Mouse (Mus musculus) heart, embryonic 15.5 days (tissue): ENCODE data around the gene Kcnj4. TPM values are rescaled to one million over a fixed set of nuclear protein-coding genes. Genes with fewer than 3 reads are reported as not detected.

Source experiments
- ATAC-seq: fragments of 200-750 bp; cut with Nextera tagmentation; replicated peaks from 2 replicates; pipeline ENCODE4 v1.8.0; 2017; ENCODE audit warnings: low read depth, moderate TSS enrichment; ENCODE audit not compliant: insufficient number of reproducible peaks, insufficient read depth, low FRiP score
- H3K27ac ChIP-seq: fragments of 300-500 bp; sonication (generic); 2 replicates; pipeline ENCODE4 v1.5.1; 2015; ENCODE audit warnings: mild to moderate bottlenecking, inconsistent platforms
- H3K27me3 ChIP-seq: fragments of 300-500 bp; sonication (generic); 2 replicates; pipeline ENCODE4 v1.6.1; 2015; ENCODE audit warnings: inconsistent platforms
- H3K36me3 ChIP-seq: fragments of 300-500 bp; sonication (generic); 2 replicates; pipeline ENCODE4 v1.6.1; 2015; ENCODE audit warnings: mild to moderate bottlenecking, inconsistent platforms
- H3K4me1 ChIP-seq: fragments of 300-500 bp; sonication (generic); replicated peaks from 2 replicates; pipeline ENCODE4 v1.6.1; 2015; ENCODE audit warnings: inconsistent platforms
- H3K4me2 ChIP-seq: fragments of 300-500 bp; sonication (generic); 2 replicates; pipeline ENCODE4 v1.6.1; 2015; ENCODE audit warnings: inconsistent platforms, mild to moderate bottlenecking, moderate library complexity
- H3K4me3 ChIP-seq: fragments of 300-500 bp; sonication (generic); 2 replicates; pipeline ENCODE4 v1.5.1; 2015; ENCODE audit warnings: mild to moderate bottlenecking, inconsistent platforms
- H3K9ac ChIP-seq: fragments of 300-500 bp; sonication (generic); 2 replicates; pipeline ENCODE4 v1.6.1; 2015; ENCODE audit warnings: mild to moderate bottlenecking, inconsistent platforms
- H3K9me3 ChIP-seq: fragments of 300-500 bp; sonication (generic); replicated peaks from 2 replicates; pipeline ENCODE4 v1.6.1; 2016; ENCODE audit warnings: inconsistent platforms
- WGBS: fragments of 180-500 bp; shearing (Covaris S2); methylation state at CpG from one replicate; pipeline ENCODE4 v1.1.7; 2015; ENCODE audit warnings: mixed read lengths; 5-methylcytosine and 5-hydroxymethylcytosine counted together
- polyA plus RNA-seq: library from polyadenylated mRNA; unstranded; fragments of >200 nt; fragmentation: Nextera tagmentation; extraction: Ambion mirVana; gene quantifications from 2 replicates; pipeline ENCODE4 v1.2.1, GENCODE M21; 2015

The Kcnj4 gene
- polyA plus RNA-seq, 1 experiment from 2014 or later: 0.34 TPM

DNA sequence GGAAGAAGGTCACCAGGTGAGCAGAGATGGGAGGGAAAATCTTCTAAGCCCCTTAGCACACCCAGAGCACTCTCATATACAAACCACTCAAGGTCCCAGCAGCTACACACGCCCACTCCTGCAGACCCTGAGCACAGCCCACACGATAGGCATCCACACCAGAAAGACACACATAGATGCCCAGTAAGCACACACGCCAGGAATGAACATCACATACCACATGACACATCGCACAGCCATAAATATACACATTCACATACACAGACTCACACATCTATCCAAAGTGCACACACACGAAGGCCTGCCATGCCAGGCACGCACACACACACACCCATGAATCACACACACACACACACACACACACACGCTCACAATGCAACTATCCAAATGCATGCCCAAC lies 5.4 kb upstream of the Kcnj4 start:
- H3K9me3 ChIP-seq: no peaks in the 10 kb centered on the region
- no peaks in the 10 kb centered on the region for H3K36me3 ChIP-seq
- H3K4me1 ChIP-seq: peaks cover 35% of the 10 kb centered on the region
- 74% methylated on average over 7 of the region's 7 CpGs for WGBS
- no peak overlapping the region for H3K4me3 ChIP-seq
- H3K27ac ChIP-seq: no peak overlapping the region
- no peak for ATAC-seq
- no peak overlapping the region for H3K4me2 ChIP-seq
- H3K9ac ChIP-seq: no peak overlapping the region
- H3K27me3 ChIP-seq: peaks cover 84% of the 10 kb centered on the region

DNA sequence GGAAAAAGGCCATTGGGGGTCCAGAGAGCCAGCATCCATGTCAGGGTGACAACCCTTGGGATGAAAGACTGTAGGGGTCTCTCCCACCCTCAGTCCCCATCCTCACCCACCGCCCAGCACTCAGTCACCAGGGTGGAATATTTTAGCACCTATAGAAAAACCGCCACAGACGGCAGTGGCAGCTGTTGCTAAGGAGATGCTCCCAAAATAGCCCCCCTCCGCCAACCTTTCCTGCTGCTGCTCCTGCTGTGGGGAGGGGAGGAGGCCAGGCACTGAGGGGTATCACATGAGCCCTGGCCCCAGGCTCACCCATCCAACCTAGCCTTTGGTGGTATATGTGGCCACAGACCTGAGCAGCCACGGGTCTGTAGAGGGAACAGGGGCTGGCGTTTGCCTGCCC lies 5.0 kb upstream of the Kcnj4 start:
- no peaks in the 10 kb centered on the region for H3K9me3 ChIP-seq
- WGBS: 18% methylated on average over 6 of the region's 6 CpGs
- H3K9ac ChIP-seq: no peak overlapping the region
- H3K4me1 ChIP-seq: peaks cover 39% of the 10 kb centered on the region
- ATAC-seq: no peak
- H3K27ac ChIP-seq: no peak overlapping the region
- H3K27me3 ChIP-seq: peaks cover 87% of the 10 kb centered on the region
- no peak overlapping the region for H3K4me2 ChIP-seq
- H3K36me3 ChIP-seq: no peaks in the 10 kb centered on the region
- no peak overlapping the region for H3K4me3 ChIP-seq

DNA sequence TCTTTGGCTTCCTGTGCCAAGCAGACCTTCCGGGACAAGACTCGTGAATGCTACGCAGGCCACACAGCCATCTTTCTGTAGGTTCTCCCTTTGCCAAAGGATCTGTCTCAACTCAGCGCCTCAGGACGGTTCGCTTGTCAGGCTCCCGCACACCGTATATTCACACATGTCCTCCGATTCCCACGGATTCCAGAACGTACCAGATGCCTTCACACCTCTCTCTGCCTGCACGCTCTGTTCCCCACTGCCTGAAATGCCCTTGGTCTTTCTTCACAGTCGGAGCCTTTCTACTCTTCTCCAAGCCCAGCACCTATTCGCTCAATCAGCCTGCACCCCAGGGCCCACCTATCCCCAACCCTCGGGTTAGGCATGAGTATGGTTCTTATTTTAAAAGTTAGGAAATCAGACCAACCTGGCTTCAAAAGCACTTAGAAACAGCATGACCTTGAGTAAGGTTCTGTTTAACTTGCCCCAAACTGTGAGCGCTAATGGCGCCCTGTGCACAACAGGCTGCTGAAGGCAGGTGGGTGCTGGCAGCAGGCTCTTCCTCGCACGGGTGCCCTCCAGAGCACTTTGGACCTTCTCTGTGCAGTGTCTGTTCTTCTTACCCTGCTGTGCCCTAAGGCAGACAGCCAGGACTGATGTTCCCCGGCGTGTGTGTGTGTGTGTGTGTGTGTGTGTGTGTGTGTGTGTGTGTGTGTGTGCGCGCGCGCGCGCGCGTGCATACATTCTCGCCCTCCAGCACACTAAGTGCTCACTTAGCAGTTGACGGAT lies 2.2 kb upstream of the Kcnj4 start:
- H3K9ac ChIP-seq: no peak overlapping the region
- WGBS: 49% methylated on average over 31 of the region's 31 CpGs
- no peak overlapping the region for H3K27ac ChIP-seq
- no peak overlapping the region for H3K4me3 ChIP-seq
- peaks cover 52% of the 10 kb centered on the region for H3K4me1 ChIP-seq
- ATAC-seq: no peak
- no peaks in the 10 kb centered on the region for H3K36me3 ChIP-seq
- no peaks in the 10 kb centered on the region for H3K9me3 ChIP-seq
- H3K4me2 ChIP-seq: no peak overlapping the region
- peaks cover 90% of the 10 kb centered on the region for H3K27me3 ChIP-seq

DNA sequence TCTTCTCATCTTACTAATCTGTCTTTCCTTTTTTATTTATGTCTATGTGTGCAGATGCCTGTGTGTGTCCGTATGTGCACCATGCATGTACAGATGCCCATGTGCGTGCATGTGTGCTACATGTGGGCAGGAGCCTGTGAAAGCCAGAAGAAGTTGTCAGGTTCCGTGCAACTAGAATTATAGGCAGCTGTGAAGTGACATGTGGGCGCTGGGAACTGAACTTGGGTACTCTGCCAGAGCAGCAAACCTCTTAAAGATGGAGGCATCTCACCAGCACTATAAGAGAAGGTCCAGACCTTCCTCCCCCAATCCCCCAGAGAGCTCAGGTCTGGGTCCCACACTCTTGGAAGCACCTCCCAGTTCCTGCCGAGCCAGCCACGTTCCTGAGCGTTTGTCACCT lies 1.4 kb upstream of the Kcnj4 start:
- no peaks in the 10 kb centered on the region for H3K36me3 ChIP-seq
- peak overlapping the region; percentile 63; the same call in 1 of the 2 replicates for H3K4me3 ChIP-seq
- 38% methylated on average over 7 of the region's 7 CpGs for WGBS
- peaks cover 45% of the 10 kb centered on the region for H3K4me1 ChIP-seq
- H3K27ac ChIP-seq: no peak overlapping the region
- H3K27me3 ChIP-seq: peaks cover 93% of the 10 kb centered on the region
- ATAC-seq: no peak
- H3K9ac ChIP-seq: no peak overlapping the region
- H3K9me3 ChIP-seq: no peaks in the 10 kb centered on the region
- 0 out of 2 replicates have a peak overlapping the region, but pooled peaks have one; percentile 96 for H3K4me2 ChIP-seq

DNA sequence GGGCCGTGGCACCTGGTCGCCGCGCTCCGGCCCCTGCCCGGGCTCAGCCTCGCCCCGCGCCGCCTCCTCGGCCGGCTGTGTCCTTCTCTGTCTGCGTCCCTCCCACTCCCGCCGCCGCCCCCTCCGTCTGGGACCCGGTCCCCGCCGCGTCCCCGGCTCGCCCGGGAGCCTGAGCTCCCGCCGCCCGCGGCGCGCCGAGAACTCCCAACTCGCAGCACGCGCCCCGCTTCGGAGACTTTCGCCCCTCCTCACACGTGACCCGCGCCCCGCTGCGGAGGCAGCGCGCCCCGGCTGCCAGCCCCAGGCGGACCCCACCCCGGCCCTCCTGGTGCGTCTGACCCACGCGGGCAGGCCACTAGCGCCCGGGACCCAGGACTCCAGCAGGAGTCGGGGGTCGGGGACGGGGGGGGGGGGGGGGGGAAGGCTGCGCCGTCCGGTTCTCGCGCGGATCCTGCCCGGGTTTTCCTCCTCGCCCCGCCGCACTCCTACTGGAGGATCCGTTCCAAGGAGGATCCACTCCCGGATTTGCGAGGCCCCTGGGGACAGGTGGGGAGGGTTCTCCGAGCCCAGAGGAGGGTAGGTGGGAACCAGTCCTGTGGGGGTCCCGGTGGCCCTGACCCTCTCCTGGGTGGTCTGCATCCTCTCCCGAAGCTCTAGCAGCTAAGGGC lies 709 bp upstream of the Kcnj4 start:
- Histone ChIP-seq H3K9ac (peak overlapping the region; percentile 67), H3K9me3 (no peaks in the 10 kb centered on the region), H3K27me3 (peaks cover 91% of the 10 kb centered on the region), H3K36me3 (no peaks in the 10 kb centered on the region), H3K27ac (no peak overlapping the region), H3K4me2 (peak overlapping the region; percentile 96), H3K4me1 (peaks cover 43% of the 10 kb centered on the region), H3K4me3 (peak overlapping the region; percentile 63)
- WGBS: 0% methylated on average over 31 of the region's 71 CpGs
- peak; percentile 16; the same call in 1 of the 2 replicates for ATAC-seq

DNA sequence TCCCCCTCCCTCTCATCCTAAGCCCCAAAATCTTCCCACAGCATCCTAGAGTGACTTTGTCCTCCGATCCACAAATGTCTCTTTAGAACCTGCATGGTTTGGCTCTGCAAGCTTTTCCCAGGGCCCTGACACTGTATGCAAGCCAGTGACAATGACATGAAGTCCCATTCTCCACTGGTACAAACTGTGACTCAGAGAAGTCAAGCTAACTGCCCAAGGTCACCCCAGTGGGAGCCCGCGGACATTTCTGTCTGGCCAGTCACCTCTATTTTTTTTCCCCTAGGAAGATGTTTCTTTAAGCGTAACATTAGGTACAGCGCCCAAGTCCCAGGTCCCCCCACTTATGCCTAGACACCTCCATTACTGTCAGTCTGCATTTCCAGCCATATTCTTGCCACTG lies 1.6 kb downstream of the Kcnj4 start:
- Histone ChIP-seq H3K9ac (no peak overlapping the region), H3K36me3 (no peaks in the 10 kb centered on the region), H3K4me1 (peaks cover 49% of the 10 kb centered on the region), H3K4me3 (no peak overlapping the region), H3K9me3 (no peaks in the 10 kb centered on the region), H3K27ac (no peak overlapping the region), H3K27me3 (peaks cover 81% of the 10 kb centered on the region), H3K4me2 (no peak overlapping the region)
- 72% methylated on average over 5 of the region's 5 CpGs for WGBS
- ATAC-seq: no peak

DNA sequence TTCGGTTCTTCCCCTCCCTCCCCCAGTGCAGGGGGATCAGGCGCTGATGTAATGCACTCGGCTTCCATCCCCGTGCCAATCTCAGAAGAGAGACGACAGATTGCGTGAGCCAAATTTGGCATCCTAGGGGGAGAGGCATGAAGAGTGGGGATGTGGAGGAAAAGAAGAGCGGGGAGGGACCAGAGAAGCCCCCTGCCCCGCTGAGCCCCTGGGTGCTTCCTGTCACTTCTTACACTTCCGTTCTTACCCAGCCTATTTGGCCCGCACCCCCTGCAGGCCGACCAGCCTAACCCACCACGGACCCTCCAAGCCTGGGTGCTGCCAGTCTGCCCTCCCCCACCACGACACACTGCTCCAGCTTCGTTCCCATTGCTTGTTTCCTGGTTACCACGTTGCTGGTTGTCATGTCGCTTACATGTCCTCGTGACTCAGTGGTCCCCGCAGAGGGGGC lies 2.1 kb downstream of the Kcnj4 start:
- Histone ChIP-seq H3K9ac (no peak overlapping the region), H3K4me2 (peak overlapping the region; percentile 44), H3K27me3 (peaks cover 81% of the 10 kb centered on the region), H3K9me3 (no peaks in the 10 kb centered on the region), H3K36me3 (no peaks in the 10 kb centered on the region), H3K4me1 (peaks cover 55% of the 10 kb centered on the region), H3K4me3 (no peak overlapping the region), H3K27ac (no peak overlapping the region)
- ATAC-seq: no peak
- WGBS: 18% methylated on average over 17 of the region's 18 CpGs

DNA sequence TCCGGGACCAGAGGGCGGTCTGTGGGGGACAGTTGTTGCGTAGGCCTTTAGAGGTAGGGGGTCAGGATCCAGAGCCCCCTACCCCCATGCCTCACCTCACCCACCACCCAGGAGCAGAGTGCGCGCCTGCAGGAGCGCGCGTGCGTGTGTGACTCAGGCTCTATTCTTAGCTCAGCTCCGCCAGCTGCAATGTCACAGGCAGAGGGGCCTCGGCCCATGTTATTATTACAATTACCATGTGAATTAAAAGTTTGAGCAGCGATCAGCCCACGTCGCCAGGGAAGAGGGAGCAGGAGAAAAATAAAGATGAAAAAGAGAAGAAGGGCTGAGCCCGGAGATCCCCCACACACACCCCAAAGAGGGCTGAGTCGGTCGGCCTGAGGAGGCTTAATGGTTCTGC lies 4.9 kb downstream of the Kcnj4 start:
- Histone ChIP-seq H3K4me1 (peaks cover 42% of the 10 kb centered on the region), H3K4me3 (no peak overlapping the region), H3K36me3 (no peaks in the 10 kb centered on the region), H3K9ac (no peak overlapping the region), H3K4me2 (0 out of 2 replicates have a peak overlapping the region, but pooled peaks have one; percentile 23), H3K9me3 (no peaks in the 10 kb centered on the region), H3K27me3 (peaks cover 55% of the 10 kb centered on the region), H3K27ac (0 out of 2 replicates have a peak overlapping the region, but pooled peaks have one; percentile 20)
- 52% methylated on average over 17 of the region's 17 CpGs for WGBS
- no peak; the same call in 1 of the 2 replicates for ATAC-seq

DNA sequence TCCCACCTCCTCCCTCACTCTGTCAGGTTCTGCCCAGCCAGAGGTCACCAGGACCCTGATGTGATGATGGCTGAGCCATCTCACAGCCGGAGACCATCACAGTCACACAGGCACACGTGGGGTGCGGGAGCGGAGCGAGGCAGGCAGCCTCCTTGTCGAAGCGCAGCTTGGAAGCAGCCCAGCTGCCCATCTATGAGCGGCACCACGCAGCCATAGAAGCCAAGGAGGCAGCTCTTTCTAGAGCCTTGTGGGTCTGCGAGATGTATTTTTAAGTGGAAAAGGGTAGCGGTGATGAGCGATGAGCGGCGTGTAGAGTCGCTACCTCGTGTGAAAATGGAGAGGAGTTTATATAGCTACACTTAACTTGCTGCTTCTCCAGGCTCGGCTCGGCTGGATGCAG lies 11.5 kb downstream of the Kcnj4 start:
- no peak overlapping the region for H3K9ac ChIP-seq
- H3K4me1 ChIP-seq: peaks cover 9% of the 10 kb centered on the region
- H3K36me3 ChIP-seq: no peaks in the 10 kb centered on the region
- H3K9me3 ChIP-seq: no peaks in the 10 kb centered on the region
- 32% methylated on average over 18 of the region's 18 CpGs for WGBS
- H3K27me3 ChIP-seq: peaks cover 47% of the 10 kb centered on the region
- H3K4me2 ChIP-seq: peak overlapping the region; percentile 19; the same call in 1 of the 2 replicates
- no peak overlapping the region for H3K27ac ChIP-seq
- no peak for ATAC-seq
- H3K4me3 ChIP-seq: no peak overlapping the region

DNA sequence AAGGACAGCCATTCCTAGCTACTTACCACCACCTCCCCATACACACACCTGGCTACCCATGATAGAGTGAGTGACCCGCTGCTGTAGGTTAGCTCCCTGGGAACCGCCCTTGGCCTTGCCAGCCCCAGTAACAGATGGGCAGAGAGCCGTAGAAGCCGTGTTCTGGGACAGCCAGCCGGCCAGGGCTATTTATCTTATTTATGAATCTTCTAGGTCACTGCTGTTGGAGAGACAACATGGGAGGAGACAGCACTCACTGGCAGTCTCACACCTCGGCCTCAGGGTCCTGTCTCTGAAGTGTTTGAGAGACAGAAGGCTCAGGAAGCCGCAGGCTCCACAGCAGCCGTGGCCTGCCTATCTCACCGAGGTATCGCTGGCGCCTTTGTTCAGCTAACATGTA lies 15.6 kb downstream of the Kcnj4 start:
- Histone ChIP-seq H3K27me3 (peaks cover 37% of the 10 kb centered on the region), H3K36me3 (no peaks in the 10 kb centered on the region), H3K4me3 (no peak overlapping the region), H3K9me3 (no peaks in the 10 kb centered on the region), H3K9ac (no peak overlapping the region), H3K4me1 (peaks cover 3% of the 10 kb centered on the region), H3K4me2 (no peak overlapping the region), H3K27ac (no peak overlapping the region)
- 57% methylated on average over 11 of the region's 11 CpGs for WGBS
- no peak for ATAC-seq

DNA sequence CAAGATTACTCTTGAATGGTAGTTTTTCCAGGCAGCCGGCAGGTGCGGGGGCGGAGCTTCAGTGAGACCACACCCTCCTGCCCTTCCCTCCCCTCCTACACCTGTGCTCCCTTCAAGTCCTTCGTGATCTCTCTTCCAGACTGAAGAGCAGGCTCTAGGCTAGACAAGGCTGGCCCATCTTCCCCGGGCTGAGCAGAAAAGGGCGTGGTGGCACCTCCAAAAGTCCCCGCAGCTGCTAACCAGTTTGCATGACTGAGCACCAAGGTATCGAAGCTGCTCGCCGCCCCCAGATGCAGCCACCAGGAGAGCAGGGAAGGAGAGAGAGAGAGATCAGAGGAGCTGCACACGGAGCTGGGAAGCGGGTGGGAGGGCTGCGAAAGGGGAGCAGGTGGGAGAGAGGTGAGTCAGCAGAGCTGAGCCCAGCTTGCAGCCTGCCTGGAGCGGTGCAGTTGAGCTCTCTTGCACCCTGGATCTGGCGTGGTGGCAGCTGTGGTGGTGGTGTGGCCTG lies 23.8 kb downstream of the Kcnj4 start:
- Histone ChIP-seq H3K4me1 (peaks cover 17% of the 10 kb centered on the region), H3K4me2 (no peak overlapping the region), H3K36me3 (no peaks in the 10 kb centered on the region), H3K9ac (no peak overlapping the region), H3K27me3 (peaks cover 34% of the 10 kb centered on the region), H3K9me3 (no peaks in the 10 kb centered on the region), H3K27ac (no peak overlapping the region), H3K4me3 (no peak overlapping the region)
- WGBS: 20% methylated on average over 15 of the region's 15 CpGs
- ATAC-seq: no peak
